9 mouse cellular contexts compared by ENCODE assay signal in genomic region chr4:134286226-134287167, GRCm38 (mm10). TPM values are rescaled to one million over a fixed set of nuclear protein-coding genes. Genes with fewer than 3 reads are reported as not detected.
DNase-seq lines count a peak whose midpoint lies in the region; ATAC-seq and TF ChIP-seq lines count a peak whose summit lies in the region.
"Had no signal": no experiment of that assay in that cellular context is flagged by ENCODE, and none has a peak within 500 bp of the region (broad histone marks: within the 10 kb centered on the region; RNA-seq: fewer than 3 reads in every experiment).

No protein-coding gene starts in this region.

- no peak for TF ChIP-seq CTCF in heart, postnatal 0 days (IDR thresholded peaks at IDR 0.05; ENCODE audit: low read depth)
- TF ChIP-seq CTCF in liver, embryonic 14.5 days (IDR thresholded peaks at IDR 0.05; ENCODE audit: low read depth): no peak

- peak overlapping the region; percentile 99 for H3K4me3 ChIP-seq in heart, embryonic 11.5 days (ENCODE audit: low read depth, low read length)
- H3K4me3 ChIP-seq in heart, postnatal 0 days (ENCODE audit: low read depth, low read length): peak overlapping the region; percentile 91
- peak overlapping the region; percentile 87 to 97 for H3K4me3 ChIP-seq in liver, embryonic 14.5 days (ENCODE audit: insufficient read depth in 1 of 2, low read depth in 2 of 2, low read length in 2 of 2)

- peaks cover 11% of the 10 kb centered on the region for H3K36me3 ChIP-seq in heart, embryonic 11.5 days (ENCODE audit: control insufficient read depth, insufficient read depth, low read length)
- peaks cover 27% of the 10 kb centered on the region for H3K36me3 ChIP-seq in heart, postnatal 0 days (replicated peaks; ENCODE audit: control insufficient read depth, insufficient read depth, low read length)
- H3K36me3 ChIP-seq in liver, embryonic 14.5 days (replicated peaks; ENCODE audit: control insufficient read depth, insufficient read depth, low read depth): peaks cover 27% of the 10 kb centered on the region

- no peak for DNase-seq in heart, adult 8-10 months (ENCODE audit: low spot score)
- peak; percentile 39 for DNase-seq in urinary bladder, postnatal 14 days (ENCODE audit: low spot score)
- no peak for DNase-seq in urinary bladder, postnatal 10 days (ENCODE audit: low spot score)
- DNase-seq in heart, postnatal 0 days (ENCODE audit: low spot score): peak; percentile 25
- DNase-seq in liver, embryonic 14.5 days (ENCODE audit: low read depth in 3 of 3, low spot score in 3 of 3): no peak
- DNase-seq in testis, postnatal 10 days (ENCODE audit: low spot score): peak; percentile 68
- no peak for DNase-seq in ovary, postnatal 36 days (ENCODE audit: low spot score)

- peak; percentile 29 for ATAC-seq in heart, embryonic 11.5 days (replicated peaks; ENCODE audit: insufficient number of reproducible peaks, low FRiP score, low TSS enrichment)
- peak; percentile 21 for ATAC-seq in heart, postnatal 0 days (ENCODE audit: insufficient read depth, low read depth)
- peak; percentile 34 for ATAC-seq in liver, embryonic 14.5 days (ENCODE audit: insufficient read depth)

- no peaks in the 10 kb centered on the region for H3K9me3 ChIP-seq in heart, embryonic 11.5 days (replicated peaks; ENCODE audit: control insufficient read depth, low read length)
- no peaks in the 10 kb centered on the region for H3K9me3 ChIP-seq in heart, postnatal 0 days (replicated peaks; ENCODE audit: control insufficient read depth, low read length)
- no peaks in the 10 kb centered on the region for H3K9me3 ChIP-seq in liver, embryonic 14.5 days (ENCODE audit: control insufficient read depth, low read length)

- peaks cover 25% of the 10 kb centered on the region for H3K4me1 ChIP-seq in heart, embryonic 11.5 days (ENCODE audit: control insufficient read depth, insufficient read depth, low read length)
- peaks cover 27% of the 10 kb centered on the region for H3K4me1 ChIP-seq in heart, postnatal 0 days (ENCODE audit: control insufficient read depth, insufficient read depth)
- H3K4me1 ChIP-seq in liver, embryonic 14.5 days (replicated peaks; ENCODE audit: control insufficient read depth in 2 of 2, insufficient read depth in 2 of 2, low read length in 1 of 2): peaks cover 21 to 29% of the 10 kb centered on the region in 2 experiments

- peak overlapping the region; percentile 100 for H3K27ac ChIP-seq in heart, embryonic 11.5 days (ENCODE audit: low read depth, low read length)
- H3K27ac ChIP-seq in heart, postnatal 0 days (ENCODE audit: low read depth): peak overlapping the region; percentile 81
- H3K27ac ChIP-seq in liver, embryonic 14.5 days: peak overlapping the region; percentile 71

- peak overlapping the region; percentile 98 for H3K9ac ChIP-seq in heart, embryonic 11.5 days (ENCODE audit: low read depth, low read length)
- peak overlapping the region; percentile 86 for H3K9ac ChIP-seq in heart, postnatal 0 days (replicated peaks; ENCODE audit: low read depth, low read length)
- peak overlapping the region; percentile 99 for H3K9ac ChIP-seq in liver, embryonic 14.5 days (replicated peaks)

- TF ChIP-seq EP300 in heart, postnatal 0 days (IDR thresholded peaks at IDR 0.05; ENCODE audit: low read depth): no peak
- TF ChIP-seq EP300 in liver, embryonic 14.5 days (IDR thresholded peaks at IDR 0.05; ENCODE audit: low read depth): no peak

- 2% methylated on average over 58 of the region's 59 CpGs for WGBS in heart, embryonic 11.5 days (ENCODE audit: insufficient replicate concordance)
- 3% methylated on average over 59 of the region's 59 CpGs for WGBS in heart, postnatal 0 days
- WGBS in liver, embryonic 14.5 days (ENCODE audit: insufficient replicate concordance): 1% methylated on average over 55 of the region's 59 CpGs

- peak overlapping the region; percentile 72 for H3K4me2 ChIP-seq in heart, embryonic 11.5 days
- peak overlapping the region; percentile 95 for H3K4me2 ChIP-seq in heart, postnatal 0 days (ENCODE audit: low read depth, low read length)
- H3K4me2 ChIP-seq in liver, embryonic 14.5 days (ENCODE audit: low read depth): peak overlapping the region; percentile 83

- no peaks in the 10 kb centered on the region for H3K27me3 ChIP-seq in heart, embryonic 11.5 days (ENCODE audit: control insufficient read depth, insufficient read depth, low read length)
- no peaks in the 10 kb centered on the region for H3K27me3 ChIP-seq in heart, postnatal 0 days (ENCODE audit: control insufficient read depth, insufficient read depth, low read length)
- H3K27me3 ChIP-seq in liver, embryonic 14.5 days (ENCODE audit: control insufficient read depth, insufficient read depth, low read length): no peaks in the 10 kb centered on the region

RNA-seq across cellular contexts. Expression of gene Pdik1l, which starts 1.2 kb away (rescaled TPM):
- polyA plus RNA-seq in heart, embryonic 11.5 days (2014; fragmentation: Nextera tagmentation; extraction: Ambion mirVana): 13.7 and 16.3 TPM in 2 replicates
- total RNA-seq in heart, adult 8-10 months (2022): 1 to 10 TPM; 6.2 to 7.6 (median 6.7) TPM
- total RNA-seq in heart, postnatal 0 days (2014; rRNA removed; ENCODE audit: low replicate concordance): 6.6 and 31.0 TPM in 2 replicates
- 7.7 and 9.4 TPM in 2 replicates for polyA plus RNA-seq in heart, postnatal 0 days (2015; fragmentation: Nextera tagmentation; extraction: Ambion mirVana)
- 2.8 and 4.5 TPM in 2 replicates for polyA plus RNA-seq in liver, embryonic 14.5 days (2012; rRNA removed)
- polyA plus RNA-seq in liver, embryonic 14.5 days (2014; fragmentation: Nextera tagmentation; extraction: Ambion mirVana): 11.7 and 12.4 TPM in 2 replicates

RNA-seq across cellular contexts. Expression of gene Trim63, which starts 28.4 kb away (rescaled TPM):
- 21.6 and 22.1 TPM in 2 replicates for polyA plus RNA-seq in heart, embryonic 11.5 days (2014; fragmentation: Nextera tagmentation; extraction: Ambion mirVana)
- total RNA-seq in heart, adult 8-10 months (2022): 100 to 1,000 TPM; 164 to 261 (median 195) TPM
- 168 and 170 TPM in 2 replicates for total RNA-seq in heart, postnatal 0 days (2014; rRNA removed; ENCODE audit: low replicate concordance)
- 248 and 281 TPM in 2 replicates for polyA plus RNA-seq in heart, postnatal 0 days (2015; fragmentation: Nextera tagmentation; extraction: Ambion mirVana)
- 0.07 TPM in 1 of 2 replicates, not detected in the other for polyA plus RNA-seq in liver, embryonic 14.5 days (2012; rRNA removed)
- not detected in 2 replicates for polyA plus RNA-seq in liver, embryonic 14.5 days (2014; fragmentation: Nextera tagmentation; extraction: Ambion mirVana)

RNA-seq across cellular contexts. Expression of gene Grrp1, which starts 32.6 kb away (rescaled TPM):
- 3.7 and 4.4 TPM in 2 replicates for polyA plus RNA-seq in heart, embryonic 11.5 days (2014; fragmentation: Nextera tagmentation; extraction: Ambion mirVana)
- total RNA-seq in heart, adult 8-10 months (2022): 1 to 10 TPM; 6.1 to 8.0 (median 7.3) TPM
- 18.4 and 26.1 TPM in 2 replicates for total RNA-seq in heart, postnatal 0 days (2014; rRNA removed; ENCODE audit: low replicate concordance)
- 6.0 and 6.5 TPM in 2 replicates for polyA plus RNA-seq in heart, postnatal 0 days (2015; fragmentation: Nextera tagmentation; extraction: Ambion mirVana)
- 0.77 and 1.1 TPM in 2 replicates for polyA plus RNA-seq in liver, embryonic 14.5 days (2012; rRNA removed)
- polyA plus RNA-seq in liver, embryonic 14.5 days (2014; fragmentation: Nextera tagmentation; extraction: Ambion mirVana): 0.40 and 0.55 TPM in 2 replicates

RNA-seq across cellular contexts. Expression of gene Gm30191, which starts 39.8 kb away (rescaled TPM):
- not detected in 2 replicates for polyA plus RNA-seq in heart, embryonic 11.5 days (2014; fragmentation: Nextera tagmentation; extraction: Ambion mirVana)
- not detected for total RNA-seq in heart, adult 8-10 months (2022)
- total RNA-seq in heart, postnatal 0 days (2014; rRNA removed; ENCODE audit: low replicate concordance): not detected in 2 replicates
- polyA plus RNA-seq in heart, postnatal 0 days (2015; fragmentation: Nextera tagmentation; extraction: Ambion mirVana): not detected in 2 replicates
- polyA plus RNA-seq in liver, embryonic 14.5 days (2012; rRNA removed): not detected in 2 replicates
- polyA plus RNA-seq in liver, embryonic 14.5 days (2014; fragmentation: Nextera tagmentation; extraction: Ambion mirVana): not detected in 2 replicates
- total RNA-seq: left cerebral cortex, postnatal 14 days had no signal

RNA-seq across cellular contexts. Expression of gene Zfp593, which starts 41.1 kb away (rescaled TPM):
- 11.5 and 12.4 TPM in 2 replicates for polyA plus RNA-seq in heart, embryonic 11.5 days (2014; fragmentation: Nextera tagmentation; extraction: Ambion mirVana)
- total RNA-seq in heart, adult 8-10 months (2022): 1 to 10 TPM; 3.8 to 4.3 (median 4.0) TPM
- 4.0 and 4.2 TPM in 2 replicates for total RNA-seq in heart, postnatal 0 days (2014; rRNA removed; ENCODE audit: low replicate concordance)
- polyA plus RNA-seq in heart, postnatal 0 days (2015; fragmentation: Nextera tagmentation; extraction: Ambion mirVana): 5.4 and 6.0 TPM in 2 replicates
- 5.6 and 6.4 TPM in 2 replicates for polyA plus RNA-seq in liver, embryonic 14.5 days (2012; rRNA removed)
- polyA plus RNA-seq in liver, embryonic 14.5 days (2014; fragmentation: Nextera tagmentation; extraction: Ambion mirVana): 7.1 TPM in 2 replicates

Comparison
In these comparisons a context has a peak if more than half of its experiments do, and no peak if none do; other contexts are left out.
1. DNase-seq: peak in urinary bladder, postnatal 14 days (single experiment), heart, postnatal 0 days (single experiment) and testis, postnatal 10 days (single experiment); none in heart, adult 8-10 months (single experiment), urinary bladder, postnatal 10 days (single experiment), liver, embryonic 14.5 days (0 of 3) and ovary, postnatal 36 days (single experiment).
2. RNA of gene Trim63, which starts 28.4 kb away (polyA plus RNA-seq): 248 to 281 TPM in heart, postnatal 0 days and 21.6 to 22.1 TPM in heart, embryonic 11.5 days; 0.07 TPM in liver, embryonic 14.5 days; every median in the first group is over 10 times any median in the second.
3. Peak in every context shown above with its lines, with median percentiles within 50 percentile points of each other: ATAC-seq, H3K27ac ChIP-seq, H3K4me2 ChIP-seq, H3K4me3 ChIP-seq and H3K9ac ChIP-seq.